Mouse (Mus musculus): ENCODE measurements around the gene 4930519P11Rik.

DNA sequence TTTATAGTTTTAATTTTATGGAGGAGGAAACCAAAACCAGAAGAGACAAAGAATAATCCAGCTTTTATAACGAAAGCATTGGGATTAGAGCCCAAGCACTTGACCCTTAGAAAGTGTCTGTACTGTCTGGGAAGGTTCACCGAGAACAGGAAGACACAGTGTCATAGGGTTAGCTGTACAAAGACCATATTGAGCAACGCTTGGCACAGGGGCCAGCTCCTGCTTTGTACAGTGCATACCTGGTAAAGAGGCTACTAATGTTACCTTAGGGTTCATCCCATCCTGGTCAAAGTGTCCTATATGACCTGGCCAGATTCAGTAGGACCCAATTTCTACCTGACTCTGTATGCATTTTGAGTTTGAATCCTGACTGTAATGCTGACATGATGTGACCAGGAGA, 11.9 kb downstream of the 4930519P11Rik start:
- TF ChIP-seq CTCF (conservative IDR thresholded peaks at IDR 0.05; ENCODE audit: low read length) (no peak), NANOG (IDR thresholded peaks at IDR 0.05; ENCODE audit: borderline replicate concordance, low read length) (no peak)

Measured in E14TG2a.4 (cell line).